Mouse (Mus musculus): ENCODE results near the gene Lhpp. TPM values are rescaled to one million over a fixed set of nuclear protein-coding genes. Genes with fewer than 3 reads are reported as not detected.

Lhpp gene
- polyA plus RNA-seq, 1 experiment from 2014 or later = 17.4 TPM

- no peak for ATAC-seq (ENCODE audit: insufficient number of reproducible peaks, low FRiP score, low TSS enrichment, low read depth)
- WGBS = 80% methylated on average over 3 of the region's 3 CpGs
- H3K27me3 ChIP-seq = no peaks in the 10 kb centered on the region
- no peak overlapping the region for H3K4me3 ChIP-seq (replicated peaks)
- H3K36me3 ChIP-seq = no peaks in the 10 kb centered on the region
- no peak overlapping the region for H3K27ac ChIP-seq (replicated peaks)
- H3K9ac ChIP-seq = no peak overlapping the region
- H3K4me2 ChIP-seq (replicated peaks) = no peak overlapping the region
- H3K4me1 ChIP-seq = peaks cover 4% of the 10 kb centered on the region; the same call in 1 of the 2 replicates
- no peaks in the 10 kb centered on the region for H3K9me3 ChIP-seq (replicated peaks)
Measured at GRCm38 (mm10) chr7:132682901-132683300, 72.5 kb downstream of the Lhpp start.

- H3K4me3 ChIP-seq (replicated peaks) = no peak overlapping the region
- WGBS = 84% methylated on average over 4 of the region's 4 CpGs
Measured at GRCm38 (mm10) chr7:132683923-132684322, 73.5 kb downstream of the Lhpp start.

DNA sequence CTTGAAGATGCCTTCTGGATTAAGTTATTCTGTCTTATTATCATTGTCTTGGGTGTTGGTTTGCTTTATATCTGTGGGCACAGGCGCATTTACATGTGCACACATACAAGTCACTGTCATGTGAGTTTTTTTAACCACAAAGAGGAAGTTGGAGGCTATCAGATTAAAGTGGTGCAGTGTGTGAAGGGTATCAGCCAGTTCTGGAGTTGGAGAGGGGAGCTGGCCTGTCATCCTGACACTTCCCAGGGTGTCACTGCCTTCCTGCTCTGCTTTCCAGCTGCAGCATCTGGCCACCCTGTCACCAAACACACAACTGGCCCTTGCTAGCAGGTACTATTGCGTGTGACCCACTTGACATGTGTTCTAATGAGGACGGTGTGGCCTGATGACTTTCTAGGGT, 76.1 kb downstream of the Lhpp start:
- Histone ChIP-seq H3K4me2 (replicated peaks) (no peak overlapping the region), H3K27me3 (no peaks in the 10 kb centered on the region), H3K27ac (replicated peaks) (no peak overlapping the region), H3K9me3 (replicated peaks) (no peaks in the 10 kb centered on the region), H3K4me3 (replicated peaks) (no peak overlapping the region), H3K36me3 (no peaks in the 10 kb centered on the region), H3K9ac (no peak overlapping the region), H3K4me1 (peaks cover 13% of the 10 kb centered on the region)
- no peak for ATAC-seq (ENCODE audit: insufficient number of reproducible peaks, low FRiP score, low TSS enrichment, low read depth)
- WGBS = 89% methylated on average over 3 of the region's 3 CpGs

More at GRCm38 (mm10) chr7:132683923-132684322, 73.5 kb downstream of the Lhpp start:
- no peak overlapping the region for H3K4me2 ChIP-seq (replicated peaks)
- H3K4me1 ChIP-seq = peaks cover 13% of the 10 kb centered on the region
- no peaks in the 10 kb centered on the region for H3K36me3 ChIP-seq
- H3K27ac ChIP-seq (replicated peaks) = no peak overlapping the region
- no peak overlapping the region for H3K9ac ChIP-seq
- ATAC-seq (ENCODE audit: insufficient number of reproducible peaks, low FRiP score, low TSS enrichment, low read depth) = no peak
- no peaks in the 10 kb centered on the region for H3K27me3 ChIP-seq
- H3K9me3 ChIP-seq (replicated peaks) = no peaks in the 10 kb centered on the region

DNA sequence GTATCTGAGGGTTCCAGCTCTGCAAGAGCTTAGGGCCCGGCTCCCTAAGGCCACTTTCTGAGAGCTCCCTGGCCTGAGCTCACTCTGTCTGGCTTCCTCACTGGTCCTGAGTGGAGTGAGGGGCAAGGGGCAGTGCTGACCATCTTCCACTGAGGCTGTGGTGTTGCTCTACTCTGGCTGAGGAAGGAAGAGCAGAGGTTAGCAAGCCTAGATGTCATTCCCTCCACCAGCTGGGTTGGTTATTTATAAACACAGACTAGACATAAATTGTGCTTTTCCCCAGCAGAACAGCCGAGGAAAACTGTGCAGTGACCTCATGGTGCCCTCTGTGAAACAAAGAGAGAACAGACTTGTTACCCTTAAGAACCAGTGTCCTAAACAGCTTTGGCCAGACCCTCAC, 77.5 kb downstream of the Lhpp start:
- ATAC-seq (ENCODE audit: insufficient number of reproducible peaks, low FRiP score, low TSS enrichment, low read depth) = no peak
- 41% methylated on average over 2 of the region's 2 CpGs for WGBS
- 0 out of 2 replicates have a peak overlapping the region, but pooled peaks have one; percentile 39 for H3K27ac ChIP-seq (replicated peaks)

DNA sequence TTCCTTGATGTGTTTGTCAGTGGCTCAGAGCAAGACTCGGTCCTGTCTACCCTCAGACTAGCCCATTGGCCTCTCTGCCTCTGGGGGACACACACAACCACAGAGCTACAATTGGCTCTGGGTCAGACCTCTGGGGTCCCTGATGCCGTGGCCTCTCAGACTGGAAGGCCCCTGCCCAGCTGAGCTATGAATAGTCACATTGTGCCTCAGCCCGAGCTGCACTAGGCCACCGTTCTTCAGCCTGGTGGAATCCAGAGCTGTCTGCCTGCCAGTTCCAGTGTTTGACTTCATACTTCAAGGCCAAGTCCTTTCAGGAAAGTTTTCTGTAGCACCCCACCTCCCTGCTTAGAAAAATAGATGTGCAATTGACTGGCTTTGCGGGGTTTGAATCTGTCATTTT, 78.3 kb downstream of the Lhpp start:
- no peaks in the 10 kb centered on the region for H3K36me3 ChIP-seq
- peaks cover 19% of the 10 kb centered on the region for H3K4me1 ChIP-seq
- no peak overlapping the region for H3K4me3 ChIP-seq (replicated peaks)
- WGBS = 36% methylated on average over 5 of the region's 5 CpGs
- 0 out of 2 replicates have a peak overlapping the region, but pooled peaks have one; percentile 6 for H3K27ac ChIP-seq (replicated peaks)
- no peaks in the 10 kb centered on the region for H3K27me3 ChIP-seq
- ATAC-seq (ENCODE audit: insufficient number of reproducible peaks, low FRiP score, low TSS enrichment, low read depth) = peak; percentile 58; the same call in 1 of the 2 replicates
- H3K9me3 ChIP-seq (replicated peaks) = no peaks in the 10 kb centered on the region
- no peak overlapping the region for H3K9ac ChIP-seq
- no peak overlapping the region for H3K4me2 ChIP-seq (replicated peaks)

More for the DNA sequence above, 77.5 kb downstream of the Lhpp start:
- H3K4me3 ChIP-seq (replicated peaks) = no peak overlapping the region
- H3K4me2 ChIP-seq (replicated peaks) = no peak overlapping the region
- H3K27me3 ChIP-seq = no peaks in the 10 kb centered on the region
- no peaks in the 10 kb centered on the region for H3K9me3 ChIP-seq (replicated peaks)
- H3K36me3 ChIP-seq = no peaks in the 10 kb centered on the region
- no peak overlapping the region for H3K9ac ChIP-seq
- peaks cover 18% of the 10 kb centered on the region for H3K4me1 ChIP-seq

DNA sequence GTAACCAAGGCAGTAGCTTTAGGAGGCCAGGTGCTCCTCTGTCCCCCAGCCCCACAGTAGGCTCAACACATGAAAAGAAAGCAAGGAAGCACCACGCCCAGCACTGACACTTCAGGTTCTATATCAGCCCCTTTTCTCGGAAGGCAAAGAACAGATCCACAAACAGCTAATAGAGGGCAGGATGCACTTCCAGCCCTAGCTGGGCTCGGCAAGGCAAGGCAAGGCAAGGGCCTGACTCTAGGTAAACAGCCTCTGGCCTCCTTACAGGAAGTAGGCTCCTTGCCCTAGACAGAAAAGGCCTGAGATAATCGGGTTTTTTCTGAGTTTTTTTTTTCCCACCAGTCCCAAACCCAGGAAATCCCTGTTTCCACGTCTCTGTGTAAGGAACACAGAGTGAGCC, 79.3 kb downstream of the Lhpp start:
- 57% methylated on average over 5 of the region's 5 CpGs for WGBS
- Histone ChIP-seq H3K9me3 (replicated peaks) (no peaks in the 10 kb centered on the region), H3K4me2 (replicated peaks) (no peak overlapping the region), H3K27me3 (no peaks in the 10 kb centered on the region), H3K4me3 (replicated peaks) (no peak overlapping the region), H3K27ac (replicated peaks) (0 out of 2 replicates have a peak overlapping the region, but pooled peaks have one; percentile 3), H3K36me3 (no peaks in the 10 kb centered on the region), H3K4me1 (peaks cover 19% of the 10 kb centered on the region), H3K9ac (no peak overlapping the region)
- no peak for ATAC-seq (ENCODE audit: insufficient number of reproducible peaks, low FRiP score, low TSS enrichment, low read depth)

DNA sequence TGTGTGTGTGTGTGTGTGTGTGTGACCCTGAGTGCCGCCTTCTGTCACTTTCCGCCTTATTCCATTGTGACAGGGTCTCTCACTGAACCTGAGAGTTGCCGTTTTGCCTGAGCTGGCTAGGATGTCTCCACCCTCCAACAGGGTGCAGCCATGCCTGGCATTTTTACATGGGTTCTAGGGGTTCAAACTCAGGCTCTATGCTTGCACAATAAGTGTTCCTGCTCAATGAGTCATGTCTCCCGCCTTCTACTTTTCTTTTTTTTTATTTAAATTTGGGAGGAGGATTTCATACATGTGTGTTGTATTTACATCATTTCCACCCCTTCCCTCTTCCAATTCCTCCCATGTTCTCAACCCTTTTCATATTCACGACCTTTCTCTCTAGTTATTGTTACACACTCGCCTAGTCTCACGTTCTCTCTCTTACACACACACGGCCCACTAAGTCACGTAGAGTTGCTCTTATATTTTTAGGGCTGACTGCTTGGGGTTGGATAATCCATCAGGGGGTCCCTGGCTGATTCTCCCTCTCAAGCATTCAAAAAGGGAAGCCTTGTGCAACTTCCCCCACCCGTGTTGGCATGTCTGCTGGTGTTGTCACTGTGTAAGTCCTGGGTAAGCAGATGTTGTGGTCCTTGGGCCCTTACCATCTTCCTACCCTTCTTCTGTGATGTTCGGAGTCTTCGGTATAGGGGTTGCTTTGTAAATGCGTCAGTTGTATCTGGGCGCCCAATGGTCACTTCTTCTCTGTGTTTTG, 80.5 kb downstream of the Lhpp start:
- no peak for ATAC-seq (ENCODE audit: insufficient number of reproducible peaks, low FRiP score, low TSS enrichment, low read depth)
- no peaks in the 10 kb centered on the region for H3K27me3 ChIP-seq
- H3K4me3 ChIP-seq (replicated peaks) = no peak overlapping the region
- H3K4me1 ChIP-seq = peaks cover 19% of the 10 kb centered on the region
- 77% methylated on average over 14 of the region's 14 CpGs for WGBS
- no peaks in the 10 kb centered on the region for H3K9me3 ChIP-seq (replicated peaks)
- no peak overlapping the region for H3K27ac ChIP-seq (replicated peaks)
- no peak overlapping the region for H3K4me2 ChIP-seq (replicated peaks)
- H3K36me3 ChIP-seq = no peaks in the 10 kb centered on the region
- no peak overlapping the region for H3K9ac ChIP-seq

GRCm38 (mm10) chr7:132692719-132693118, 82.3 kb downstream of the Lhpp start:
- no peak overlapping the region for H3K4me2 ChIP-seq (replicated peaks)
- no peak for ATAC-seq (ENCODE audit: insufficient number of reproducible peaks, low FRiP score, low TSS enrichment, low read depth)
- no peak overlapping the region for H3K27ac ChIP-seq (replicated peaks)
- no peaks in the 10 kb centered on the region for H3K36me3 ChIP-seq
- no peak overlapping the region for H3K4me3 ChIP-seq (replicated peaks)
- H3K4me1 ChIP-seq = peaks cover 15% of the 10 kb centered on the region
- no peaks in the 10 kb centered on the region for H3K9me3 ChIP-seq (replicated peaks)
- no peaks in the 10 kb centered on the region for H3K27me3 ChIP-seq
- WGBS = 58% methylated on average over 9 of the region's 9 CpGs
- no peak overlapping the region for H3K9ac ChIP-seq

DNA sequence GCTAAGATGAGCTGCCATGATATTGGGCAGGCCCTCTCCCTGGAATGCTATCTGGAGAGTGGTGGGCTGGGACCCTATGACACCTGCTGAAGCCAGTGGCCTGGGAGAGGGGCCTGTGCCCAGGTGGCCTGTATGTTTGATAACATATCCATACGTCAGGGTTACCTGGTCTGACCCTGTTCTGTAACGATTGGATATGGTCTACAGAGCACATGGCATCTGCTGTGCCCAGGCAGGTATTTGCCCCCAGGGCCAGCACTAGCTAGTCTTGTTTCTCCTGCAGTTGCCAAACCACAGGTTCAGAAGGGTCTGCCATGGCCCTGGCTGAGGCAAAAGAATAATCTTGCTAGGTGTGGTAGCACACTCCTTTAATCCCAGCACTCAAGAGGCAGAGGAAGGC, 83.1 kb downstream of the Lhpp start:
- WGBS = 83% methylated on average over 2 of the region's 2 CpGs
- no peak for ATAC-seq (ENCODE audit: insufficient number of reproducible peaks, low FRiP score, low TSS enrichment, low read depth)
- no peak overlapping the region for H3K4me3 ChIP-seq (replicated peaks)

DNA sequence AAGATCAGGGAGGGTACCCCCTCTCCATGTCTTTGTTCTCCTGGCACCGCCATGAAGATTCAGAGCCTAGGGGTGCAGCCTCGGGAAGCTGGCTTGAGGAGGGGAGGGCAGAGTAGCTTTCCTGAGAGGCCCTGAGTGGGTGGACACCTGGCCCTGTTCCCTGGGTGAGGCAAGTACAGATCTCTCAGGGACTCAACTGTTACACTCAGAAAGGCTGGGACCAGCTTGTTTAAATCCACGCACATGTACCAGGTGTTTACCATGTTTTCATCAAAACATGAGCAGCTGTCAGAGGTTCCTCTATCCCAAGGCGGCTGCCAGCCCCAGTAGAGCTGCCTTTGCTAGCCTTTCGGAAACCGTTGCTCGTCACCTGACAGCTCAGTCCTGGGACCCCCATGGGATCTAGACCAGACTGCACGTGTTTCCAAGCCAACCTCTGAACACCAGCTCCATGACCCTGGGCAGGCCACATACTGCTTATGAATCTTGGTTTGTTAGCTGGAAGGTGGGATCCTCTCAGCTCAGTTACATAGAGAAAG, 86.9 kb downstream of the Lhpp start:
- Histone ChIP-seq H3K4me2 (replicated peaks) (no peak overlapping the region), H3K36me3 (no peaks in the 10 kb centered on the region), H3K27ac (replicated peaks) (no peak overlapping the region; the same call in 1 of the 2 replicates), H3K27me3 (no peaks in the 10 kb centered on the region), H3K9me3 (replicated peaks) (no peaks in the 10 kb centered on the region), H3K4me1 (peaks cover 25% of the 10 kb centered on the region), H3K9ac (no peak overlapping the region), H3K4me3 (replicated peaks) (no peak overlapping the region)
- no peak for ATAC-seq (ENCODE audit: insufficient number of reproducible peaks, low FRiP score, low TSS enrichment, low read depth)
- 65% methylated on average over 8 of the region's 8 CpGs for WGBS

More for the DNA sequence above, 83.1 kb downstream of the Lhpp start:
- H3K4me1 ChIP-seq = peaks cover 10% of the 10 kb centered on the region
- H3K27me3 ChIP-seq = no peaks in the 10 kb centered on the region
- no peak overlapping the region for H3K9ac ChIP-seq
- H3K4me2 ChIP-seq (replicated peaks) = no peak overlapping the region
- no peaks in the 10 kb centered on the region for H3K9me3 ChIP-seq (replicated peaks)
- no peak overlapping the region for H3K27ac ChIP-seq (replicated peaks)
- H3K36me3 ChIP-seq = no peaks in the 10 kb centered on the region

- no peak for ATAC-seq (ENCODE audit: insufficient number of reproducible peaks, low FRiP score, low TSS enrichment, low read depth)
- Histone ChIP-seq H3K36me3 (no peaks in the 10 kb centered on the region), H3K27me3 (no peaks in the 10 kb centered on the region), H3K4me2 (replicated peaks) (no peak overlapping the region), H3K4me1 (peaks cover 19% of the 10 kb centered on the region), H3K9me3 (replicated peaks) (no peaks in the 10 kb centered on the region), H3K9ac (no peak overlapping the region), H3K4me3 (replicated peaks) (no peak overlapping the region), H3K27ac (replicated peaks) (no peak overlapping the region)
- WGBS = 78% methylated on average over 4 of the region's 4 CpGs
Measured at GRCm38 (mm10) chr7:132698737-132699136, 88.3 kb downstream of the Lhpp start.

All from embryonic facial prominence, embryonic 15.5 days (tissue).